Mouse (Mus musculus): Measurements from ENCODE around the gene Arl1. TPM values are rescaled to one million over a fixed set of nuclear protein-coding genes. Genes with fewer than 3 reads are reported as not detected.
"Not testable (repeated sequence)": the region's sequence is repeated elsewhere in the genome, so short reads cannot be mapped to it uniquely, and the experiment has no call there.

The Arl1 gene
- polyA plus RNA-seq, 1 experiment from 2014 or later = 143 TPM

GRCm38 (mm10) chr10:88776206-88776605 lies 45.5 kb downstream of the Arl1 start:
- Histone ChIP-seq H3K27ac (no peak overlapping the region), H3K36me3 (peaks cover 90% of the 10 kb centered on the region), H3K27me3 (ENCODE audit: insufficient read depth, poor library complexity, severe bottlenecking) (no peaks in the 10 kb centered on the region), H3K4me3 (no peak overlapping the region), H3K9me3 (no peaks in the 10 kb centered on the region), H3K4me1 (replicated peaks) (no peaks in the 10 kb centered on the region)
- 89% methylated on average over 6 of the region's 6 CpGs for WGBS
- DNase-seq (ENCODE audit: low spot score) = no peak

GRCm38 (mm10) chr10:88780716-88781115 lies 50.1 kb downstream of the Arl1 start:
- H3K27me3 ChIP-seq (ENCODE audit: insufficient read depth, poor library complexity, severe bottlenecking) = no peaks in the 10 kb centered on the region
- no peak overlapping the region for H3K27ac ChIP-seq
- H3K4me3 ChIP-seq = no peak overlapping the region
- H3K36me3 ChIP-seq = peaks cover 68% of the 10 kb centered on the region
- WGBS = 91% methylated on average over 4 of the region's 4 CpGs
- H3K4me1 ChIP-seq (replicated peaks) = no peaks in the 10 kb centered on the region
- DNase-seq (ENCODE audit: low spot score) = no peak
- no peaks in the 10 kb centered on the region for H3K9me3 ChIP-seq

GRCm38 (mm10) chr10:88783135-88783534 lies 52.5 kb downstream of the Arl1 start:
- not testable (repeated sequence) for H3K27me3 ChIP-seq (ENCODE audit: insufficient read depth, poor library complexity, severe bottlenecking); H3K9me3 ChIP-seq; H3K4me3 ChIP-seq; H3K27ac ChIP-seq; DNase-seq (ENCODE audit: low spot score); H3K4me1 ChIP-seq (replicated peaks)
- peaks cover 64% of the 10 kb centered on the region for H3K36me3 ChIP-seq
- WGBS = 87% methylated on average over 2 of the region's 2 CpGs

GRCm38 (mm10) chr10:88783941-88784340 lies 53.3 kb downstream of the Arl1 start:
- Histone ChIP-seq H3K4me1 (replicated peaks) (no peaks in the 10 kb centered on the region), H3K4me3 (no peak overlapping the region), H3K27ac (no peak overlapping the region), H3K36me3 (peaks cover 60% of the 10 kb centered on the region), H3K27me3 (ENCODE audit: insufficient read depth, poor library complexity, severe bottlenecking) (no peaks in the 10 kb centered on the region), H3K9me3 (no peaks in the 10 kb centered on the region)
- 96% methylated on average over 5 of the region's 5 CpGs for WGBS
- no peak for DNase-seq (ENCODE audit: low spot score)

- 90% methylated on average over 5 of the region's 5 CpGs for WGBS
- peaks cover 59% of the 10 kb centered on the region for H3K36me3 ChIP-seq
- H3K27me3 ChIP-seq (ENCODE audit: insufficient read depth, poor library complexity, severe bottlenecking) = no peaks in the 10 kb centered on the region
- no peaks in the 10 kb centered on the region for H3K4me1 ChIP-seq (replicated peaks)
- no peak overlapping the region for H3K4me3 ChIP-seq
- no peak overlapping the region for H3K27ac ChIP-seq
- no peak for DNase-seq (ENCODE audit: low spot score)
- no peaks in the 10 kb centered on the region for H3K9me3 ChIP-seq
Measured at GRCm38 (mm10) chr10:88784513-88784931, 53.9 kb downstream of the Arl1 start.

GRCm38 (mm10) chr10:88793671-88794070 lies 63.0 kb downstream of the Arl1 start:
- no peaks in the 10 kb centered on the region for H3K27me3 ChIP-seq (ENCODE audit: insufficient read depth, poor library complexity, severe bottlenecking)
- peaks cover 88% of the 10 kb centered on the region for H3K36me3 ChIP-seq
- no peak overlapping the region for H3K4me3 ChIP-seq
- no peaks in the 10 kb centered on the region for H3K9me3 ChIP-seq
- DNase-seq (ENCODE audit: low spot score) = no peak
- no peaks in the 10 kb centered on the region for H3K4me1 ChIP-seq (replicated peaks)
- no peak overlapping the region for H3K27ac ChIP-seq

Other genes with a start within 250 kb of the Arl1 start
- 11.2 and 11.8 TPM in 2 replicates for gene Chpt1, start 226.8 kb upstream of the Arl1 start, polyA plus RNA-seq (2016; fragmentation: Nextera tagmentation; extraction: Ambion mirVana)
- gene Mybpc1, start 125.7 kb upstream of the Arl1 start, polyA plus RNA-seq (2016; fragmentation: Nextera tagmentation; extraction: Ambion mirVana) = 4.8 and 6.8 TPM in 2 replicates
- gene Spic, start 45.8 kb upstream of the Arl1 start, polyA plus RNA-seq (2016; fragmentation: Nextera tagmentation; extraction: Ambion mirVana) = not detected in 2 replicates
- gene Utp20, start 95.9 kb downstream of the Arl1 start, polyA plus RNA-seq (2016; fragmentation: Nextera tagmentation; extraction: Ambion mirVana) = 16.6 and 22.8 TPM in 2 replicates
- gene Slc5a8, start 155.1 kb downstream of the Arl1 start, polyA plus RNA-seq (2016; fragmentation: Nextera tagmentation; extraction: Ambion mirVana) = 0.05 TPM in 1 of 2 replicates, not detected in the other